Mouse (Mus musculus) stomach, postnatal 0 days (tissue): ENCODE measurements around the gene Mbnl2.

Experiments used
- CTCF ChIP-seq: IDR thresholded peaks from 2 replicates; pipeline ENCODE4 v1.5.1; 2016; ENCODE audit warnings: antibody characterized with exemption, low read depth, mild to moderate bottlenecking, moderate library complexity
- EP300 ChIP-seq: optimal IDR thresholded peaks from 2 replicates; pipeline ENCODE3; 2016; ENCODE audit warnings: antibody characterized with exemption

- TF ChIP-seq EP300 (no peak), CTCF (no peak)
These were observed 59.9 kb downstream of the Mbnl2 start for GRCm38 (mm10) chr14:120335366-120335765.
